Mouse (Mus musculus) fibroblast of lung, adult 2 months (primary cell): ENCODE measurements around the gene Habp4.
A peak's percentile ranks its signal among the peaks of the same experiment; 100 is the strongest.

Experiments
- DNase-seq: peaks from one replicate; pipeline ENCODE4 v3.0.0-alpha.2; 2011; ENCODE audit warnings: low read depth

Habp4 gene

GRCm38 (mm10) chr13:64178746-64179652 lies 17.4 kb downstream of the Habp4 start:
- no peak for DNase-seq

- no peak for DNase-seq
Measured at GRCm38 (mm10) chr13:64180300-64180699, 18.7 kb downstream of the Habp4 start.

GRCm38 (mm10) chr13:64180888-64181287 lies 19.3 kb downstream of the Habp4 start:
- peak; percentile 51 for DNase-seq

- DNase-seq: no peak
Measured at GRCm38 (mm10) chr13:64182091-64182490, 20.5 kb downstream of the Habp4 start.

DNA sequence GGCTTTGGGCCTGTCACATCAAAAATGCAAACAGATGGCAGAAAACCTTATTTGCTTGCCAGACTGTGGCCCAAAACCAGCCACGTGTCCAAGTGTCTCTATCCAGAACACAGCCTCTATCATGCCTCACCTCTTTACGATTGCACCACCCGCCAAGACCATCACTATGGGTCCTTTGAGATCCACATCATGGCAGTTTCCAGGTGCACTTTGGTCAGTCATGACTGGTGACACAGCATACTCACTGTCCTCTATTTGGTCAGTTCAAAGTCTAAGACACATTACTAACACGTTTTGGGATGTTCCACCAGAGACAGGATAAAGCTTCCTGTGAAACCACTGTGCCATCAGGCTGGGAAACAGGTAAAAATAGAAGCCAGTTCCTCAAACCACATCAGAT lies 22.0 kb downstream of the Habp4 start:
- no peak for DNase-seq

GRCm38 (mm10) chr13:64184361-64184760 lies 22.7 kb downstream of the Habp4 start:
- no peak for DNase-seq

- DNase-seq: no peak
Measured at GRCm38 (mm10) chr13:64185176-64185575, 23.6 kb downstream of the Habp4 start.

- DNase-seq: no peak
Measured at GRCm38 (mm10) chr13:64185586-64185985, 24.0 kb downstream of the Habp4 start.

DNA sequence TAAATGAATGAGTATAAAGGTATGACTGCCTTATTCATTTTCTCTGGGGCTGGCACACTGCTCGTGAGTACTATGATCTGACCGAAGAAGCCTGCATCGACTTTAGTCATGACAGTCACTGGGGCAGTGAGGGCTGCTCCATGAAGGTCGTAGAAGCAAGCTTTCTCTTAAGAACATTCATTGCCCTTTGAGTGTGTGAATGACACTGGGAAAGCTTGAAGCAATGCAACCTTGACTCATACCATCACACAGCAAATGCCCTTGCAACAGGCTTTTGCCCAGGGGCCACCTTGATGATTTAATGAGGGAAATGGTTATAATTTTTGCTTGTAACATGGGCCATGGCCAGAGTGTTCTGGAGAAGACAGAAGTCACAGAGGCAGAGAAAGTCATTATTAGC lies 24.9 kb downstream of the Habp4 start:
- DNase-seq: no peak

DNA sequence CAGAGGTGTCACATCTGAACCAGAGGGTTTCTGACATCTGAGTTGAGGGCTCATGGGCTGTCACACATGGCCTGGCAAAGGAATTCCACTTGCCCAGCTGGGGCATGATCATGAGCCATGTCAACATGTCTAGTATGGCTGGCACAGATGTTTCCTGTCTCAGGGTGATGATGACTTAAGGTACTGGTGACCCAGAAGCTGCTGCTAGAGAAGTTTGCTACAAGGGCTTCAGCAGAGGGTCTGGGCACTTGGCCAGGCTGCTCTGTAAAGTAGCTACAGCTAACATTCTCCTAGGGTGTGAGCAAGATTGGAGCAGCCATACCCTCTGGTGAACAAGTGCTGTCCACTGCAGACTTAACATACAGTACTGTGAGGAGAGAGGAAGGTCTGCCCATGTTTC lies 25.4 kb downstream of the Habp4 start:
- no peak for DNase-seq

- no peak for DNase-seq
Measured at GRCm38 (mm10) chr13:64197899-64198298, 36.3 kb downstream of the Habp4 start.

DNA sequence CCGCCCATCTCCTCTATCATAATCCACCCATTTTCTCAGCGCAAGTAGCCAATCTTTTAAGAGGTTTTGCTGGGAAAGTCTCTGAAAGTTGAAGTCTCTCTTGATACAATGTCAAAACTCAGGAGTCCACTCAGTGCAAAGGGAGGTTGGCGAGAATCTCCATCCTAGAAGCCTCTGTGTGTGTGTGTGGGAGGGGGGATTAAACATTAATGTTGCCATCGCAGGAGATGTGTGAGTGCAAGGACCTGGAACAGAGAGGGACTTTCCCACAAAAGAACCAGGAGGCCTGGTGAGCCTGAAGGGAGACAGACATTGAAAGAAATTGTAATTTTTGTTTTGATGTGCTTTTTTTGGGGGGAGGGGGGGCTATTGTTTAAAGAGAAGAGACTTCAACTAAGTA lies 36.7 kb downstream of the Habp4 start:
- DNase-seq: no peak

GRCm38 (mm10) chr13:64200911-64201310 lies 39.3 kb downstream of the Habp4 start:
- DNase-seq: no peak

GRCm38 (mm10) chr13:64204726-64205125 lies 43.1 kb downstream of the Habp4 start:
- no peak for DNase-seq

GRCm38 (mm10) chr13:64205186-64205585 lies 43.6 kb downstream of the Habp4 start:
- DNase-seq: no peak

- no peak for DNase-seq
Measured at GRCm38 (mm10) chr13:64208146-64208545, 46.5 kb downstream of the Habp4 start.

GRCm38 (mm10) chr13:64211995-64212603 lies 50.5 kb downstream of the Habp4 start:
- DNase-seq: no peak

- DNase-seq: no peak
Measured at GRCm38 (mm10) chr13:64214891-64215290, 53.3 kb downstream of the Habp4 start.

- no peak for DNase-seq
Measured at GRCm38 (mm10) chr13:64225738-64226137, 64.1 kb downstream of the Habp4 start.

- no peak for DNase-seq
Measured at GRCm38 (mm10) chr13:64226725-64227124, 65.1 kb downstream of the Habp4 start.

DNA sequence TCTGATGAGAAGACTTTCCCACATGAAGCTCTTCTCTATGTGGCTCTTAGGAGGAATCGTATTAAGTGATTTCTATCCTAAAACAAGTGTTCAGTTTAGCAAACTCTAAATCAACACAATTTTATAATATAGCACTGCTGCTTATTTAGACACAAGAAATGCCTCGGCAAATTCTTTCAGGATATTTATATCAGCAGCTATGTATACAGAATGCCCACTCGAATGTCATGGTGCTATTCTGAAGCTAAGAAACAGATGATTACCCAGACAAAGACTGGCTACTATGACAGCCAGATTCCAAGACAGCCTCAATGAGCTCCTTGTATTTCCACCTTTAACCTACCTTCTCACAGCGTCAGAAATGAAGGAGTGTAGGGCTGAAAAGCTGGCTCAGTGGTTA lies 71.5 kb downstream of the Habp4 start:
- DNase-seq: no peak

DNA sequence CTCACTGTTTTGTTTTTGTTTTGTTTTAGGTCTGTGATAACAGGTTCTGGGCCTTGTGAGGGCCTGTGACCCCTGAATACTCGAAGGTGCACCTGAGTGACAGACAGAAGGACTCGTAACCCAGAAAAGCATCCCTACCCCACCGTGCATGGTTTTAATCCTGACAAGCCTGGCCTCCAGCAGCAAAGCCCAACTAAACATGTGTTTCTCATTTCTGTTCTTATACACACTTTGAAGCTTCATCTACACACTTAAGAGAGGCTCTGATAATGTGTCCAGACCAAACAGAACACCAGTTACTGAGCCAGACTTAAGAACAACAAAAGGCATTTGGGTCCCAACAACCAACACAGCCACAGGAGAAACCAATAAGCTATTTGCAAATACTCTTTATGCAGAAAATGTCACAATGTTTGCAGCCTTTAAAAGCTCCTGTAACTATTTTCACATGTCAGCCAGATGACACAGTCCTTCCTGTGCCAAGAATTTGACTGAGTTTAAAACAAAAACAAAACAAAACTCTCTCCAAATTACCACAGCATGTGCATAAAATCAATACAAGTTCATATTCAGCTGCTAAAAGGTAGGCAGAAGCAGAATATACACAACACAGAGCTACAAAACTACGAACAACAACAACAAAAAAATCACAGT lies 73.6 kb downstream of the Habp4 start:
- peak; percentile 47 for DNase-seq

DNA sequence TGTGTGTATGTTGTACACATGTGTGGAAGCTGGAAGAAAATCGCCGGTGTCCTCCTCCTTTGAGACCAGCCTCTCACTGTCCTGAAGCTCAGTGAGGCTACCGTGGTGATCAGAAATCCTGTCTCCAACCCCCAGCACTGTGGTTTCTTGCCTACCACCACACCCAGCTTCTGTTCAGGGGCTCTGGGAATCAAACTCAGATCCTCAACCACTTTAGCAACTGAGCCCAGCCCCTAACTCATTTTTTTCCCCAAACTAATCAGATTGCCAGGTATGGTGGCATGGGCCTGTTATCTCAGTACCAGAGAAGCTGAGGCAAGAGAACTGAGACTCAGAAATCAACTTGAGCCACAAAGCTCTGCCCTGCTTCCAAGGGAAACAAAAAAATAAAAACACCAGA lies 74.2 kb downstream of the Habp4 start:
- no peak for DNase-seq
